Mouse (Mus musculus) hindbrain, embryonic 16.5 days (tissue): ENCODE measurements at regions not wholly inside any gene's neighbourhood (a gene's known extent, or its start where the extent isn't known, plus 50 kb on each side); places are given as distances from the start of the nearest gene placed in this dataset.

Source experiments
- ATAC-seq: fragments of 200-750 bp; cut with Nextera tagmentation; 2 replicates; pipeline ENCODE4 v1.8.0; 2017; ENCODE audit warnings: moderate TSS enrichment, moderate library complexity
- H3K27ac ChIP-seq: fragments of 300-500 bp; sonication (generic); 2 replicates; pipeline ENCODE4 v1.5.1; 2014; ENCODE audit warnings: low read depth, mild to moderate bottlenecking, control low read depth, low read length, moderate library complexity
- H3K27me3 ChIP-seq: fragments of 300-500 bp; sonication (generic); replicated peaks from 2 replicates; pipeline ENCODE4 v1.6.1; 2014; ENCODE audit warnings: low read length; ENCODE audit not compliant: control insufficient read depth, insufficient read depth
- H3K36me3 ChIP-seq: fragments of 300-500 bp; sonication (generic); 2 replicates; pipeline ENCODE4 v1.6.1; 2014; ENCODE audit warnings: mild to moderate bottlenecking, low read length, moderate library complexity, mixed read lengths; ENCODE audit not compliant: control insufficient read depth, insufficient read depth
- H3K4me1 ChIP-seq: fragments of 300-500 bp; sonication (generic); 2 replicates; pipeline ENCODE4 v1.6.1; 2014; ENCODE audit warnings: low read depth, low read length; ENCODE audit not compliant: control insufficient read depth, insufficient read depth
- H3K4me2 ChIP-seq: fragments of 300-500 bp; sonication (generic); 2 replicates; pipeline ENCODE4 v1.6.1; 2014; ENCODE audit warnings: mild to moderate bottlenecking, low read length, control low read depth, moderate library complexity
- H3K4me3 ChIP-seq: fragments of 300-500 bp; sonication (generic); 2 replicates; pipeline ENCODE4 v1.5.1; 2014; ENCODE audit warnings: mild to moderate bottlenecking, low read length, control low read depth, moderate library complexity
- H3K9ac ChIP-seq: fragments of 300-500 bp; sonication (generic); 2 replicates; pipeline ENCODE4 v1.6.1; 2014; ENCODE audit warnings: low read depth, mild to moderate bottlenecking, control low read depth, low read length, moderate library complexity
- H3K9me3 ChIP-seq: fragments of 300-500 bp; sonication (generic); 2 replicates; pipeline ENCODE4 v1.6.1; 2014; ENCODE audit warnings: mild to moderate bottlenecking, low read length, moderate library complexity; ENCODE audit not compliant: control insufficient read depth
- WGBS: fragments of 180-500 bp; shearing (Covaris S2); extraction: QIAGEN DNeasy Blood & Tissue Kit; methylation state at CpG from one replicate; pipeline ENCODE4 v1.1.7; 2014; 5-methylcytosine and 5-hydroxymethylcytosine counted together

GRCm38 (mm10) chr12:28975249-28975648 lies 223.6 kb downstream of the Eipr1 start:
- 0 out of 2 replicates have a peak, but pooled peaks have one; percentile 50 for ATAC-seq
- 83% methylated on average over 5 of the region's 5 CpGs for WGBS
- Histone ChIP-seq H3K27ac (peak overlapping the region; percentile 74), H3K9ac (no peak overlapping the region), H3K4me3 (no peak overlapping the region), H3K4me2 (no peak overlapping the region), H3K9me3 (peaks cover 3% of the 10 kb centered on the region; the same call in 1 of the 2 replicates), H3K27me3 (no peaks in the 10 kb centered on the region), H3K4me1 (peaks cover 9% of the 10 kb centered on the region), H3K36me3 (no peaks in the 10 kb centered on the region)

DNA sequence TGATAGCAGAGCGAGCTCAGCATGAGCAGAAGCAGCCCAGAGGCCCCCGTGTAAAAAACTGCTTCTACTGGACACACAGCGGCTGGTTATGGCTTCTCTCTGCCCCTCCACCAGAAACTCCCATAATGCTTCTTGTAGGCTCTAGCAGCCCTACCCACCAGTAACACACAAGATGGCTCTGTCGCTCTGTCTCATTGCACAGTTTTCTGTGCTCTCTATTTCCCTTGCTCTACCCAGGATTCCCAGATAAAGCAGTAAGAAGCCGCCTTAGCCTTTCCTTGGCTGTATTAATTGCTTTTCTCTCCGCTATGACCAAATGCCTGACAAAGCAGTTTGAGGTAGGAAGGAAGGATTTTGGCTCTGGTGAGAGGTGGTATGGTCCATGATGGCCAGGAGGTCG lies 228.1 kb downstream of the Eipr1 start:
- 76% methylated on average over 7 of the region's 7 CpGs for WGBS
- ATAC-seq, result no peak
- Histone ChIP-seq H3K4me2 (no peak overlapping the region), H3K4me1 (peaks cover 3% of the 10 kb centered on the region), H3K9me3 (no peaks in the 10 kb centered on the region), H3K27me3 (no peaks in the 10 kb centered on the region), H3K36me3 (no peaks in the 10 kb centered on the region), H3K9ac (no peak overlapping the region), H3K4me3 (no peak overlapping the region), H3K27ac (no peak overlapping the region)

DNA sequence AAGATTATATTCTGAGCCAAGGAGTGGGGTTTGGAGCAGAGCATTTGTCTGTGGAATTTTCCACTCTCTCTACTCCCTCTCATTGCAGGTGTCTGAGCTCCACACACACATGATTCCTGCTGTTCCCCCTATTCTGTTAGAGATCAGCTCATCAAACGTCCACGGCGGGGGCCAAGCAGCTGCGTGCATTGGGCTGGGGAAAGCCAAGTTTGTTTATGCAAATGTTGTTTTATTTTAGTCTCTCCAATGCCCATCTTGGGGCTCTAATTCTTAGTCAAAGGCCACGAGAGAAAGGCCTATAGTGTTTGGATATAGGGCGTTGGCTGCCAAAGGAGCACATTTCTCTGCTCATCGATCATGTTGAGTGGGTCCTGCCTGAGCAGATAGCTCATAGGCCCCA lies 234.6 kb downstream of the Eipr1 start:
- no peak overlapping the region for H3K9ac ChIP-seq
- H3K4me2 ChIP-seq, result no peak overlapping the region
- no peaks in the 10 kb centered on the region; the same call in none of the 2 replicates for H3K4me1 ChIP-seq
- no peak overlapping the region for H3K27ac ChIP-seq
- H3K27me3 ChIP-seq, result no peaks in the 10 kb centered on the region
- ATAC-seq, result no peak
- 42% methylated on average over 7 of the region's 7 CpGs for WGBS
- H3K36me3 ChIP-seq, result no peaks in the 10 kb centered on the region
- H3K9me3 ChIP-seq, result no peaks in the 10 kb centered on the region
- H3K4me3 ChIP-seq, result no peak overlapping the region

DNA sequence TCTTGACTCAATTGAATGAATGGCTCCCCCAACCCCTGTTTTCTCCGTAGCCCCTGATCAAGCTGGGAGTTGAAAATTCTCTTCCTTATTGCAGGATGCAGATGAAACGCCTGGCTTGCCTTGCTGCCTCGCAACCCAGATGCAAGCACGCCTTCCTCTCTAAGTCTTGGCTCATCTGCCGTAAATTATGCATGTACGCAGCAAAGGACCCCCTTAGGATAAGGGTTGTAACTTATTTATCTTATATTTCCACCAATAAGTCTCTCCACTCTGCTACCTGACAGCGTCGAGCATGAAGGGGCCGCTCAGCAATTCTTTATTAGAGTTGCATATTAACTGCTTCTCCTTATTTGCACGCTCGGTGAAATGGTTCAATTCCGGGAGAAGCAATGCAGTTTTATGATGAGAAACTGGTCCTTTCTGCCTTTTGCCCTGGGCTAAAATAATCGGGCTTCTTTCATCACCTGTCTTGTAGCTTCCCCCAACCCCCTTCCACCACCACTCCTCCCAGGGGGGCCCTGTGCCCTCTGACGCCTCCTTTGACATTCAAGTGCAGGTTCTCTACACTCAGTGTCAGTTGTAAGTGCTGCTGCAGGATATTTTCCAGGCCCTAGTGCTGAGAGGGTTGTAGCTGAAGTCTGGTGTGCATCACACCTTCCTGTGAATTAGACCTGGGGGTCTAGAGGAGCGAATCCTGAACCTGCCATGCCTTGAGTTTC lies 246.0 kb downstream of the Eipr1 start:
- no peak for ATAC-seq
- H3K27me3 ChIP-seq, result no peaks in the 10 kb centered on the region
- H3K4me1 ChIP-seq, result peaks cover 6% of the 10 kb centered on the region; the same call in 1 of the 2 replicates
- no peak overlapping the region for H3K4me2 ChIP-seq
- no peak overlapping the region for H3K27ac ChIP-seq
- H3K9ac ChIP-seq, result no peak overlapping the region
- no peaks in the 10 kb centered on the region for H3K9me3 ChIP-seq
- WGBS, result 53% methylated on average over 15 of the region's 15 CpGs
- H3K36me3 ChIP-seq, result no peaks in the 10 kb centered on the region
- no peak overlapping the region for H3K4me3 ChIP-seq

DNA sequence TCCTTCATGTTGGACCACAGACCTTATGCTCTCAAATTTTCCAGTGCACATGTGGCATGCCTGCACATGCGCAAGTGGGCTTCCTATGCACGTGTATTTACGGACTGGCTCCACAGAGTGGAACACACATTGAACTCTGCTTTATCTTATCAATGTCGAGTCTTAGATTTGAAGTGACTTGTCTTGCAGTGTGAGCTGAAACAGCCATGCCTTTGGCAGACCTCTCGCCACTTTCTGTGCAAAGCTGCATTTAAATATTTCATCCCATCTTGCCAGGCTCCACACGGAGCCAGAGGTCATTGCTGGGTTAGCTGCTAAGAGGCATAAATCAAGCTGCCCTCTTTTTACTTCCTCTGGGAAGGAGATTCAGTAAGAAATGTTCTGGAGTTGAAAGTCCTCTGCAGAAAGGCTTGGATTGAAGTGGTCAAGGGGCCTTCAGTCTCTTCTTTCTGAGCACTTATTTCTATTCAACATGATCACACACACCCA lies 248.4 kb downstream of the Eipr1 start:
- WGBS, result 55% methylated on average over 6 of the region's 6 CpGs
- H3K27ac ChIP-seq, result no peak overlapping the region
- H3K9me3 ChIP-seq, result no peaks in the 10 kb centered on the region
- H3K9ac ChIP-seq, result no peak overlapping the region
- no peaks in the 10 kb centered on the region for H3K36me3 ChIP-seq
- peaks cover 6% of the 10 kb centered on the region; the same call in 1 of the 2 replicates for H3K4me1 ChIP-seq
- H3K27me3 ChIP-seq, result no peaks in the 10 kb centered on the region
- ATAC-seq, result no peak
- no peak overlapping the region for H3K4me3 ChIP-seq
- H3K4me2 ChIP-seq, result no peak overlapping the region

DNA sequence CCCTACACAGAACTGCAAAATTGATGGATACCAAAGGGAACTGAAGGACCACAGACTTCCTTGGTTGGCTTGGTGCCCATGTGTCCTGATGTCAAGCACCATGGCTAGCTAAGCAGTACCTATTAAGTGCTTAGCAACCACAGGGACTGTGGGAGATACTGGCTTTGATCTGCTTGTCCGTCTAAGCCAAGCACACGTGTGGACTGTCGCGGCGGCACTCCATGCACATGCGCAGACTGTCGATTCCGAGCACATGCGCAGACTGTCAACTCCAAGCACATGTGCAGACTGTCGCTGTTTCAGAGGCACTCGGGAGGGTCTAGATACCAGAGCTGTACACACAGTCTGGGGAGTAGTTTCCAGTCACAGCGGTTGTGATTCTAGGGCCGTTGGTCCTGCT lies 252.9 kb downstream of the Eipr1 start:
- H3K27ac ChIP-seq, result no peak overlapping the region
- H3K9ac ChIP-seq, result no peak overlapping the region
- H3K4me1 ChIP-seq, result no peaks in the 10 kb centered on the region
- peak; percentile 72 for ATAC-seq
- H3K4me2 ChIP-seq, result peak overlapping the region; percentile 33; the same call in 1 of the 2 replicates
- no peaks in the 10 kb centered on the region for H3K36me3 ChIP-seq
- H3K9me3 ChIP-seq, result no peaks in the 10 kb centered on the region
- WGBS, result 65% methylated on average over 13 of the region's 13 CpGs
- H3K27me3 ChIP-seq, result no peaks in the 10 kb centered on the region
- no peak overlapping the region for H3K4me3 ChIP-seq

- ATAC-seq, result no peak
- Histone ChIP-seq H3K4me1 (peaks cover 6% of the 10 kb centered on the region; the same call in 1 of the 2 replicates), H3K4me3 (no peak overlapping the region), H3K27ac (no peak overlapping the region), H3K9ac (no peak overlapping the region), H3K27me3 (no peaks in the 10 kb centered on the region), H3K36me3 (no peaks in the 10 kb centered on the region), H3K4me2 (no peak overlapping the region), H3K9me3 (no peaks in the 10 kb centered on the region)
- WGBS, result 82% methylated on average over 9 of the region's 9 CpGs
Measured at GRCm38 (mm10) chr12:29014601-29015000, 263.0 kb downstream of the Eipr1 start.

DNA sequence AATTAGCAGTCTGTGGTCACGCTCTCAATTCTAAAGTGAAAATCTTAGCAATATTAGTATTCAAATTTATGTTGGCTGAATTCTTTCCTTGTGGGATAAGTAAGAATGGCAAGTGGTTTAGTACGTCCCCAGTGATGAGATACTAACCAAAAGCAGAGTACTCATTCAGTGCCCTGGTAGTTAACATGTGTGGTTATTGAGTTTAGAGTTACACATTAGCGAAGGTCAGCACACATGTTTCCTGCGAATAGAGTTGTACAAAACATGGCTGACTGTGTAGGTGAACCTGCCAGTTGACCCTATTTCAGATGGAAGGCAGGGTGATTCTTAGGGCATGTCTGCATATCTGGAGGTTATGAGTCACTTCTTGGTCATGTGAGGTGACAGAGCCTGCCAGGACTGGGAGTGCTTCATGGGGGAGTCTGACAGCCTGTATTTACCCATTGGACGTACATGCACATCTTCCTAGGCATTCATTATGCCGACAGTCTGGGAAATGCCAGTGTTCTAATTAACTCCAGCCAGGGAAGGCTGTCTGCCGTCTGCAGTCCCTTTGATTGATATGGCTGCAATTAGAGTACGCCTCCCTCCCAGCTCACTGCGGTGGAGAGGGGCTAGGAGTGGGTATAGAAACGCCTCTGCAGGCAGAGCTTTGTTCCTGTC lies 263.7 kb downstream of the Eipr1 start:
- H3K4me1 ChIP-seq, result peaks cover 6% of the 10 kb centered on the region; the same call in 1 of the 2 replicates
- 33% methylated on average over 10 of the region's 10 CpGs for WGBS
- no peaks in the 10 kb centered on the region for H3K9me3 ChIP-seq
- no peak overlapping the region for H3K9ac ChIP-seq
- H3K36me3 ChIP-seq, result no peaks in the 10 kb centered on the region
- H3K4me2 ChIP-seq, result no peak overlapping the region
- ATAC-seq, result peak; percentile 81
- H3K27ac ChIP-seq, result no peak overlapping the region; the same call in 1 of the 2 replicates
- no peak overlapping the region for H3K4me3 ChIP-seq
- no peaks in the 10 kb centered on the region for H3K27me3 ChIP-seq

DNA sequence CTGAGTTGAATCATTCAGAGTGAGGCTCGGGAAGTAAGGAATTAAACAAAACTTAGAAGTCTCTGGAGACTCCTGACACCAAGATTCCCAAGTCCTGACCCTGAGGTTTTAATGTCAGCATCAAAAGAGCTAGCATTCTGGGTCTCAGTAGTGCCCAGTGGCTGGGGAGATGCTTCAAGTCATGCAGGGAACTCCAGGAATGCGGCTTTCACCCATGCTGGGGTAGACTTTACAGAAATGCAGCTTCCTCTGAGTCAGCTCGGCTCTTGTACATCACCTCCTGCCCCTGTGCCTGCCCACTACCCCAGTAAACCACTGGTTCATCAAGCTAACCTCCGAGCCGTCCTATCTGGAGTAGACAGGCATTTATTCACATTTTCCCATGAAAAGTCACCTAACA lies 269.5 kb downstream of the Eipr1 start:
- no peak overlapping the region for H3K4me2 ChIP-seq
- WGBS, result 80% methylated on average over 5 of the region's 5 CpGs
- H3K27me3 ChIP-seq, result no peaks in the 10 kb centered on the region
- no peak for ATAC-seq
- no peaks in the 10 kb centered on the region for H3K9me3 ChIP-seq
- H3K27ac ChIP-seq, result no peak overlapping the region
- H3K4me1 ChIP-seq, result no peaks in the 10 kb centered on the region
- no peak overlapping the region for H3K4me3 ChIP-seq
- H3K36me3 ChIP-seq, result no peaks in the 10 kb centered on the region
- H3K9ac ChIP-seq, result no peak overlapping the region
